Mouse (Mus musculus) thymus, postnatal 0 days (tissue): Measurements from ENCODE around the gene Olfr1000. TPM values are rescaled to one million over a fixed set of nuclear protein-coding genes. Genes with fewer than 3 reads are reported as not detected.
"Not testable (repeated sequence)": the region's sequence is repeated elsewhere in the genome, so short reads cannot be mapped to it uniquely, and the experiment has no call there.

ENCODE experiments used
- DNase-seq: peaks from one replicate; pipeline ENCODE4 v3.0.0-alpha.2; 2015; ENCODE audit warnings: low spot score
- polyA plus RNA-seq: library from polyadenylated mRNA; unstranded; fragments of >200 nt; fragmentation: Nextera tagmentation; extraction: Ambion mirVana; gene quantifications from 2 replicates; pipeline ENCODE4 v1.2.1, GENCODE M21; 2015

The Olfr1000 gene
- polyA plus RNA-seq: not detected in 2 replicates

GRCm38 (mm10) chr2:85611803-85612202 lies at the start of gene Olfr1000:
Gene Olfr1000 (minus strand): TSS chr2:85611903.
- DNase-seq: no peak

- DNase-seq: no peak
Measured at GRCm38 (mm10) chr2:85650604-85651003, 38.9 kb upstream of the Olfr1000 start, which contains the start of gene Olfr1002. Gene Olfr1002 (minus strand): TSS chr2:85650704.

- not testable (repeated sequence) for DNase-seq
Measured at GRCm38 (mm10) chr2:85588648-85589047, 23.1 kb downstream of the Olfr1000 start, which contains the start of gene Olfr998. Gene Olfr998 (plus strand): TSS chr2:85588948.

GRCm38 (mm10) chr2:85578915-85579314 lies 32.8 kb downstream of the Olfr1000 start, which contains the start of gene Olfr996:
Gene Olfr996 (plus strand): TSS chr2:85579215.
- DNase-seq: no peak

- peak; percentile 17 for DNase-seq
Measured at GRCm38 (mm10) chr2:85561187-85561586, 50.5 kb downstream of the Olfr1000 start.

GRCm38 (mm10) chr2:85560226-85560625 lies 51.5 kb downstream of the Olfr1000 start:
- DNase-seq: no peak

Other genes with a start within 250 kb of the Olfr1000 start
- gene Olfr988, start 248.7 kb downstream of the Olfr1000 start, polyA plus RNA-seq: not detected in 2 replicates
- gene Olfr992, start 202.4 kb downstream of the Olfr1000 start, polyA plus RNA-seq: not detected in 2 replicates
- not detected in 2 replicates for gene Olfr993, start 197.0 kb downstream of the Olfr1000 start, polyA plus RNA-seq
- gene Olfr994, start 175.5 kb downstream of the Olfr1000 start, polyA plus RNA-seq: not detected in 2 replicates
- not detected in 2 replicates for gene Olfr995, start 168.3 kb downstream of the Olfr1000 start, polyA plus RNA-seq
- 1.6 and 1.8 TPM in 2 replicates for gene 4833423E24Rik, start 92.9 kb downstream of the Olfr1000 start, polyA plus RNA-seq
- gene Olfr996, start 32.7 kb downstream of the Olfr1000 start, polyA plus RNA-seq: not detected in 2 replicates
- gene Olfr998, start 23.0 kb downstream of the Olfr1000 start, polyA plus RNA-seq: not detected in 2 replicates
- not detected in 2 replicates for gene Olfr1002, start 38.8 kb upstream of the Olfr1000 start, polyA plus RNA-seq
- gene Olfr154, start 52.6 kb upstream of the Olfr1000 start, polyA plus RNA-seq: not detected in 2 replicates
- gene Olfr1006, start 66.9 kb upstream of the Olfr1000 start, polyA plus RNA-seq: not detected in 2 replicates
- not detected in 2 replicates for gene Olfr1008, start 77.5 kb upstream of the Olfr1000 start, polyA plus RNA-seq
- not detected in 2 replicates for gene Olfr1009, start 103.5 kb upstream of the Olfr1000 start, polyA plus RNA-seq
- gene Olfr1012, start 150.9 kb upstream of the Olfr1000 start, polyA plus RNA-seq: not detected in 2 replicates
- gene Olfr1013, start 155.2 kb upstream of the Olfr1000 start, polyA plus RNA-seq: not detected in 2 replicates
- gene Olfr1014, start 160.8 kb upstream of the Olfr1000 start, polyA plus RNA-seq: not detected in 2 replicates
- not detected in 2 replicates for gene Olfr1015, start 170.1 kb upstream of the Olfr1000 start, polyA plus RNA-seq
- gene Olfr1016, start 190.6 kb upstream of the Olfr1000 start, polyA plus RNA-seq: not detected in 2 replicates
- not detected in 2 replicates for gene Olfr1018, start 206.6 kb upstream of the Olfr1000 start, polyA plus RNA-seq
- gene Olfr1019, start 233.6 kb upstream of the Olfr1000 start, polyA plus RNA-seq: not detected in 2 replicates
- gene Olfr1020, start 235.1 kb upstream of the Olfr1000 start, polyA plus RNA-seq: not detected in 2 replicates